Comparison of ENCODE assay signal across 1 mouse cellular context in genomic region chr6:83117616-83118015, GRCm38 (mm10).
TF ChIP-seq lines count a peak whose summit lies in the region.

No protein-coding gene starts in this region.

TF ChIP-seq in MEL, 35 proteins besides CTCF, POLR2A, EP300 and RAD21 (continued from another document):
- no peak for TF ChIP-seq ETS1 (IDR thresholded peaks at IDR 0.05; ENCODE audit: low read depth, low read length)
- TF ChIP-seq TCF12 (IDR thresholded peaks at IDR 0.05; ENCODE audit: low read depth, low read length): no peak
- no peak for TF ChIP-seq MEF2A (IDR thresholded peaks at IDR 0.05; ENCODE audit: extremely low read depth, insufficient replicate concordance, low read depth, low read length, poor library complexity, severe bottlenecking)
- no peak for TF ChIP-seq MAFK (IDR thresholded peaks at IDR 0.05; ENCODE audit: borderline replicate concordance, low read depth, low read length)
- no peak for TF ChIP-seq MXI1 (IDR thresholded peaks at IDR 0.05; ENCODE audit: low read depth, low read length)
- TF ChIP-seq CHD1 (IDR thresholded peaks at IDR 0.05; ENCODE audit: low read depth, low read length): no peak
- no peak for TF ChIP-seq GABPA (IDR thresholded peaks at IDR 0.05; ENCODE audit: low read depth, low read length)
- no peak for TF ChIP-seq NELFE (IDR thresholded peaks at IDR 0.05; ENCODE audit: low read depth, low read length)
- no peak for TF ChIP-seq ZNF384 (IDR thresholded peaks at IDR 0.05; ENCODE audit: low read depth, low read length)
- TF ChIP-seq MAX (IDR thresholded peaks at IDR 0.05; ENCODE audit: low read length): no peak
TF ChIP-seq in MEL: peak in this region for 0.
